Mouse (Mus musculus) liver, postnatal 0 days (tissue): ENCODE results near the gene Gm28372.

Source experiments
- CTCF ChIP-seq: sonication (generic); IDR thresholded peaks from 2 replicates; pipeline ENCODE4 v1.5.1; 2016; ENCODE audit warnings: antibody characterized with exemption, low read depth
- EP300 ChIP-seq: IDR thresholded peaks from 2 replicates; pipeline ENCODE4 v1.6.1; 2016; ENCODE audit warnings: antibody characterized with exemption, low read depth, mild to moderate bottlenecking

DNA sequence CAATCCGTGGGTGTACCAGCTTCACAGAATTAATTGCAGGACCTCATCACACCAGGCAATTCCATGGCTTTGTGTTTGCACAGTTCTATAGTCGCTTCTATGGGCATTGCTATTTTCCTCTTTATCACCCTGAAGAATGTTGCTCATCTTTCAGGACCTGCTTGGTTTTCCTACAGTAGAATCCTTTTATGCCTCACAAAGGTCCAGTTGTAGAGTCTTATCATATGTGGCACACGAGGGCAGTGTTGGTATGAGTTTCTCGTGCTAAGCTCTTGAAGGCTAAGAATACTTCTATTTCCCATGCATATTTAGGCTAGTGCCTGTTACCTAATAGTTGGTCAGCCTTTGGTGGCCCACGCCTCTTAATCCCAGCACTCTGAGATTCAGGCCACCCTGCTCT lies 20.1 kb downstream of the Gm28372 start:
- peak; percentile 46 for TF ChIP-seq CTCF
- no peak for TF ChIP-seq EP300
